Mouse (Mus musculus) CH12.LX (cell line): ENCODE data around the gene Cd81. TPM values are rescaled to one million over a fixed set of nuclear protein-coding genes. Genes with fewer than 3 reads are reported as not detected.

ENCODE experiments used
- DNase-seq: peaks from one replicate; pipeline ENCODE4 v3.0.0-alpha.2; 2013; ENCODE audit errors: extremely low read depth
- H3K27ac ChIP-seq: 2 replicates; pipeline ENCODE4 v1.5.1; 2012; ENCODE audit warnings: low read depth, mild to moderate bottlenecking, control low read depth, moderate library complexity; ENCODE audit not compliant: insufficient read depth
- H3K27me3 ChIP-seq: replicated peaks from 2 replicates; pipeline ENCODE3; 2012; ENCODE audit warnings: inconsistent platforms
- H3K36me3 ChIP-seq, 2 experiments: replicated peaks in 1 of 2; 2 replicates each; pipeline versions ENCODE3 to v1.6.1; 2012; ENCODE audit warnings: inconsistent platforms in 1 of 2, low read length in 1 of 2, mild to moderate bottlenecking in 1 of 2, mixed read lengths in 1 of 2, moderate library complexity in 1 of 2; ENCODE audit not compliant: control insufficient read depth in 1 of 2, insufficient read depth in 1 of 2
- H3K4me1 ChIP-seq, 2 experiments: 2 replicates each; pipeline ENCODE4 v1.6.1; 2012; ENCODE audit warnings: inconsistent platforms in 1 of 2, moderate library complexity in 1 of 2; ENCODE audit not compliant: insufficient read depth in 2 of 2, control insufficient read depth in 1 of 2
- H3K4me2 ChIP-seq: 2 replicates; pipeline ENCODE4 v1.6.1; 2012; ENCODE audit warnings: low read depth, mild to moderate bottlenecking, control low read depth; ENCODE audit not compliant: poor library complexity, insufficient read depth, severe bottlenecking
- H3K4me3 ChIP-seq, 3 experiments: fragments of 150-350 bp in 1 of 3; sonication (generic) in 1 of 3; replicated peaks in 1 of 3; 2 replicates each; pipeline versions ENCODE3 to v1.5.1; 2011 to 2012; ENCODE audit warnings: low read depth in 2 of 3, low read length in 2 of 3, mild to moderate bottlenecking in 2 of 3, moderate library complexity in 2 of 3, control low read depth in 1 of 3, improper control_type of control experiment in 1 of 3, inconsistent platforms in 1 of 3, mixed read lengths in 1 of 3; ENCODE audit not compliant: poor library complexity in 1 of 3
- H3K79me2 ChIP-seq: replicated peaks from 2 replicates; pipeline ENCODE4 v1.6.1; 2012; ENCODE audit warnings: mild to moderate bottlenecking, moderate library complexity; ENCODE audit not compliant: control insufficient read depth, poor library complexity, insufficient read depth, severe bottlenecking; ENCODE audit errors: extremely low read depth
- H3K9ac ChIP-seq: 2 replicates; pipeline ENCODE4 v1.6.1; 2012; ENCODE audit warnings: low read depth, mild to moderate bottlenecking, control low read depth, moderate library complexity; ENCODE audit not compliant: insufficient read depth
- H3K9me3 ChIP-seq: replicated peaks from 2 replicates; pipeline ENCODE3; 2012; ENCODE audit warnings: low read length, inconsistent platforms, mixed read lengths
- CHD1 ChIP-seq: IDR thresholded peaks from 2 replicates; pipeline ENCODE4 v1.6.1; 2012; ENCODE audit warnings: low read depth, low read length, improper control_type of control experiment, inconsistent platforms
- E2F4 ChIP-seq: IDR thresholded peaks from 2 replicates; pipeline ENCODE4 v1.6.1; 2011; ENCODE audit warnings: low read depth, low read length, improper control_type of control experiment; ENCODE audit not compliant: insufficient replicate concordance
- ELF1 ChIP-seq: IDR thresholded peaks from 2 replicates; pipeline ENCODE4 v1.6.1; 2014; ENCODE audit warnings: low read depth, mild to moderate bottlenecking, inconsistent platforms, low read length, improper control_type of control experiment
- GABPA ChIP-seq: IDR thresholded peaks from 2 replicates; pipeline ENCODE4 v1.6.1; 2012; ENCODE audit warnings: low read depth, low read length, improper control_type of control experiment, inconsistent platforms; ENCODE audit not compliant: insufficient replicate concordance
- HCFC1 ChIP-seq: IDR thresholded peaks from 2 replicates; pipeline ENCODE4 v1.6.1; 2012; ENCODE audit warnings: low read depth, mild to moderate bottlenecking, inconsistent platforms, low read length, improper control_type of control experiment
- JUN ChIP-seq: IDR thresholded peaks from 2 replicates; pipeline ENCODE4 v1.6.1; 2011; ENCODE audit warnings: low read depth, mild to moderate bottlenecking, low read length, improper control_type of control experiment, moderate library complexity; ENCODE audit not compliant: insufficient read depth
- JUND ChIP-seq: conservative IDR thresholded peaks from 2 replicates; pipeline ENCODE4 v1.6.1; 2011; ENCODE audit warnings: low read depth, low read length, improper control_type of control experiment
- MAX ChIP-seq: IDR thresholded peaks from 2 replicates; pipeline ENCODE4 v1.6.1; 2011; ENCODE audit warnings: low read length, improper control_type of control experiment
- MAZ ChIP-seq: IDR thresholded peaks from 2 replicates; pipeline ENCODE4 v1.6.1; 2012; ENCODE audit warnings: low read depth, mild to moderate bottlenecking, inconsistent platforms, low read length, improper control_type of control experiment, moderate library complexity
- MEF2A ChIP-seq: IDR thresholded peaks from 2 replicates; pipeline ENCODE4 v1.6.1; 2014; ENCODE audit warnings: low read depth, mild to moderate bottlenecking, inconsistent platforms, low read length, improper control_type of control experiment, borderline replicate concordance
- PAX5 ChIP-seq: IDR thresholded peaks from 2 replicates; pipeline ENCODE4 v1.6.1; 2012; ENCODE audit warnings: low read length, inconsistent platforms, mixed read lengths
- POLR2AphosphoS2 ChIP-seq: IDR thresholded peaks from 2 replicates; pipeline ENCODE4 v1.6.1; 2011; ENCODE audit warnings: low read depth, low read length, improper control_type of control experiment
- RAD21 ChIP-seq: IDR thresholded peaks from 2 replicates; pipeline ENCODE4 v1.6.1; 2011; ENCODE audit warnings: low read depth, mild to moderate bottlenecking, low read length, improper control_type of control experiment, moderate library complexity
- SIN3A ChIP-seq: IDR thresholded peaks from 2 replicates; pipeline ENCODE4 v1.6.1; 2012; ENCODE audit warnings: low read length, improper control_type of control experiment, inconsistent platforms
- SMC3 ChIP-seq: IDR thresholded peaks from 2 replicates; pipeline ENCODE4 v1.6.1; 2011; ENCODE audit warnings: low read depth, low read length, improper control_type of control experiment
- TBP ChIP-seq: conservative IDR thresholded peaks from 2 replicates; pipeline ENCODE4 v1.6.1; 2011; ENCODE audit warnings: low read depth, low read length, improper control_type of control experiment
- USF1 ChIP-seq: IDR thresholded peaks from 2 replicates; pipeline ENCODE4 v1.6.1; 2014; ENCODE audit warnings: low read depth, mild to moderate bottlenecking, inconsistent platforms, low read length, improper control_type of control experiment
- USF2 ChIP-seq: conservative IDR thresholded peaks from 2 replicates; pipeline ENCODE4 v1.6.1; 2011; ENCODE audit warnings: low read depth, low read length, improper control_type of control experiment
- ZKSCAN1 ChIP-seq: IDR thresholded peaks from 2 replicates; pipeline ENCODE4 v1.6.1; 2012; ENCODE audit warnings: low read depth, inconsistent platforms, low read length, improper control_type of control experiment, borderline replicate concordance
- ZMIZ1 ChIP-seq: IDR thresholded peaks from 2 replicates; pipeline ENCODE4 v1.6.1; 2012; ENCODE audit warnings: low read depth, mild to moderate bottlenecking, inconsistent platforms, low read length, improper control_type of control experiment
- ZNF384 ChIP-seq: IDR thresholded peaks from 2 replicates; pipeline ENCODE4 v1.6.1; 2012; ENCODE audit warnings: low read depth, low read length, improper control_type of control experiment, inconsistent platforms
- dilution Hi-C: fragments of 300-500 bp; cut with MboI; formaldehyde crosslinking; loops from 2 replicates; pipeline ENCODE4 v1.14.3; 2020; ENCODE audit warnings: low sequenced_read_pairs; ENCODE audit not compliant: extremely low pct_unique_long_range_greater_than_20kb, extremely low pct_ligation_motif_present
- in situ Hi-C: fragments of 300-500 bp; cut with MboI; formaldehyde crosslinking; loops from 3 replicates; pipeline ENCODE4 v1.14.3; 2019; ENCODE audit warnings: low sequenced_read_pairs, low pct_ligation_motif_present, low pct_unique_long_range_greater_than_20kb, mixed read lengths
- polyA plus RNA-seq: library from polyadenylated mRNA; unstranded; fragments of >175 nt; gene quantifications from 2 replicates; pipeline ENCODE4 v1.2.1, GENCODE M21; 2012; ENCODE audit warnings: low read depth; ENCODE audit not compliant: insufficient read length
- total RNA-seq, 2 experiments: library from RNA; depleted of rRNA; stranded (reverse); fragments of 300-350 nt in 1 of 2; fragments of >200 nt in 1 of 2; gene quantifications; 2 replicates each; pipeline ENCODE4 v1.2.3; 2012 to 2014

The Cd81 gene
- total and polyA plus RNA-seq, 3 experiments: 318 to 352 (median 327) TPM

DNA sequence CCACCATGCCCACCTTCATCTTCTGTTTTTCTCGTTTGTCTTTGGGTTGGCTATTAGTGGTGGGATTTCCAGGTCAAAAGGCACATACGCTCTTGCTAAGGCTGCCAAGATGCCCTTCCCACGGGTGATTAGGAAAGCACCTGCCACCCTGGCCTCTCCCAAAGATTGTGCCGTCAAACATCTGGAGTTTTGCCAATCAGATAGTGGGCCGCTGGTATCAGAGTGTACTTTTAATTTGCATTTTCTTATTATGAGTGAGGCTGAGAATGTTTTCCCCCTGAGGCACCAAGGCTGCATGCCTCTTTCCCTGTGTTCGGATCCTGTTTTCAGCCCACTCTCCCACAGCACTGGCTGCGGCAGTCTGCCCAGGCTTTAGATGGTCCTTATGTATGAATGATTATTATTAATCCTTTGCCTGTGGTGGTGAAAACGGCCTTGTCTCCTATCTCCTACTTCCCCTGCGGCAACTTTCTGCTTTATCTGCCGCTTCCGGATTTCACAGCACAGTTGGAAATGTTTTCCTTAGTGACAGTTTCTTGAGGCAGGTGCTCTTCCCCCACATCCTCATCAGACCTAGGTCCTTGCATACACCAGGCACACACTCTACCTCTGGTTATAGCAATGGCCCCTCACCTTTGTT, 52.8 kb downstream of the Cd81 start:
- DNase-seq: no peak
- Histone ChIP-seq H3K9me3 (peaks cover 5% of the 10 kb centered on the region), H3K4me2 (no peak overlapping the region), H3K27me3 (peaks cover 96% of the 10 kb centered on the region), H3K9ac (no peak overlapping the region), H3K36me3 (no peaks in the 10 kb centered on the region), H3K79me2 (no peaks in the 10 kb centered on the region), H3K27ac (no peak overlapping the region), H3K4me1 (no peaks in the 10 kb centered on the region), H3K4me3 (no peak overlapping the region)
- TF ChIP-seq MAX (no peak), JUN (no peak), E2F4 (no peak), USF2 (no peak), ZNF384 (no peak), USF1 (no peak), HCFC1 (no peak), ELF1 (no peak)
- in situ Hi-C loops (no loop called here), dilution Hi-C loops (no loop called here)

DNA sequence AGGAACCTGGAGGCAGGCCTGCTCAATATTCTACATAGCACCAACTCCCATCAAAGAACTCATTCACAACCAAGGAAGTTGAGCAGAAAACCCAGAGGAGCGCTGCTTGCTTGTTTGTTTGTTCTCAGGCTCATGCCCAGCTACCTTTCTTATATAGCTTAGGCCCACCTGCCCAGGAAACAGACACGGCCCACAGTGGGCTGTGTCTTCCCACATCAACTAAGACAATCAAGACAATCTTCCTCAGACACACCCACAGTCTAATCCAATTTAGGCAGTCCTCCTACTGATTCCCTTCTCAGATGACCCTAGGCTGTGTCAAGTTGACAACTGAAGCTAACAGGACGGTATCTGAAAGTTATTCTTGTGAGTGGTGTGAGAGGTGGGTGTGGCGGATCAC, 53.5 kb downstream of the Cd81 start, which contains the start of gene Kcnq1:
Gene Kcnq1 (plus strand): TSS at position 301 of the 400 bp plus-strand sequence.
- no peak within 1 kb of the TSS for H3K27ac ChIP-seq
- peak within 1 kb of the TSS in 1 of 3 experiments; percentile 7 for H3K4me3 ChIP-seq
- H3K9ac ChIP-seq: no peak within 1 kb of the TSS
- peaks cover 96% of the 10 kb centered on the region for H3K27me3 ChIP-seq
- dilution Hi-C loops: no loop called here
- TF ChIP-seq PAX5: no peak
- TF ChIP-seq MEF2A: no peak
- TF ChIP-seq JUN: no peak
- no peak for TF ChIP-seq TBP
- TF ChIP-seq JUND: no peak
- no peak for TF ChIP-seq SIN3A
- no peak for TF ChIP-seq MAZ
- TF ChIP-seq USF2: no peak
- TF ChIP-seq SMC3: no peak
- no peak for TF ChIP-seq ELF1
- no peak for TF ChIP-seq GABPA
- no peak for TF ChIP-seq RAD21
- TF ChIP-seq POLR2AphosphoS2: no peak
- no peak for TF ChIP-seq HCFC1
- no peak for TF ChIP-seq ZMIZ1
- TF ChIP-seq CHD1: no peak
- no peak for TF ChIP-seq ZKSCAN1
- H3K9me3 ChIP-seq: peaks cover 5% of the 10 kb centered on the region
- in situ Hi-C loops: no loop called here
- H3K36me3 ChIP-seq: no peaks in the 10 kb centered on the region
- H3K4me1 ChIP-seq: no peaks in the 10 kb centered on the region
- H3K79me2 ChIP-seq: no peaks in the 10 kb centered on the region
- DNase-seq: no peak
- H3K4me2 ChIP-seq: peak within 1 kb of the TSS; percentile 13
